Mouse (Mus musculus) cerebellum, adult 2 months (tissue): ENCODE measurements around the gene Zfp706. TPM values are rescaled to one million over a fixed set of nuclear protein-coding genes. Genes with fewer than 3 reads are reported as not detected.
A peak's percentile ranks its signal among the peaks of the same experiment; 100 is the strongest.

Experiments
- DNase-seq, 2 experiments: peaks; one replicate each; pipeline ENCODE4 v3.0.0; 2021
- H3K27ac ChIP-seq: fragments of 200-500 bp; 2 replicates; pipeline ENCODE4 v1.5.1; 2012; ENCODE audit warnings: low read length, control low read depth, inconsistent platforms; ENCODE audit not compliant: insufficient read depth
- H3K27me3 ChIP-seq: fragments of 200-500 bp; 2 replicates; pipeline ENCODE4 v1.6.1; 2012; ENCODE audit warnings: inconsistent platforms, mild to moderate bottlenecking, low read length, moderate library complexity; ENCODE audit not compliant: control insufficient read depth, insufficient read depth
- H3K4me1 ChIP-seq: fragments of 200-500 bp; 2 replicates; pipeline ENCODE4 v1.6.1; 2011; ENCODE audit warnings: low read length; ENCODE audit not compliant: control insufficient read depth, insufficient read depth
- H3K4me3 ChIP-seq: fragments of 200-500 bp; replicated peaks from 2 replicates; pipeline ENCODE3; 2011; ENCODE audit warnings: mild to moderate bottlenecking, low read depth, low read length, control low read depth; ENCODE audit not compliant: insufficient read depth
- CTCF ChIP-seq: fragments of 200-500 bp; IDR thresholded peaks from 2 replicates; pipeline ENCODE4 v1.5.1; 2011; ENCODE audit warnings: low read depth, mild to moderate bottlenecking, control low read depth, low read length, moderate library complexity, borderline replicate concordance; ENCODE audit not compliant: insufficient read depth
- POLR2A ChIP-seq: fragments of 200-500 bp; IDR thresholded peaks from 2 replicates; pipeline ENCODE4 v1.6.1; 2011; ENCODE audit warnings: low read length, control low read depth, borderline replicate concordance; ENCODE audit not compliant: insufficient read depth
- WGBS: fragments of 180-500 bp; shearing (Covaris S2); methylation state at CpG from one replicate; pipeline ENCODE4 v1.1.7; 2018; 5-methylcytosine and 5-hydroxymethylcytosine counted together
- polyA plus RNA-seq: library from polyadenylated mRNA; depleted of rRNA; stranded (reverse); fragments of >200 nt; gene quantifications from 2 replicates; pipeline ENCODE4 v1.2.3, GENCODE M21; 2012

Zfp706 gene
- polyA plus RNA-seq, 1 experiment = 125 TPM

DNA sequence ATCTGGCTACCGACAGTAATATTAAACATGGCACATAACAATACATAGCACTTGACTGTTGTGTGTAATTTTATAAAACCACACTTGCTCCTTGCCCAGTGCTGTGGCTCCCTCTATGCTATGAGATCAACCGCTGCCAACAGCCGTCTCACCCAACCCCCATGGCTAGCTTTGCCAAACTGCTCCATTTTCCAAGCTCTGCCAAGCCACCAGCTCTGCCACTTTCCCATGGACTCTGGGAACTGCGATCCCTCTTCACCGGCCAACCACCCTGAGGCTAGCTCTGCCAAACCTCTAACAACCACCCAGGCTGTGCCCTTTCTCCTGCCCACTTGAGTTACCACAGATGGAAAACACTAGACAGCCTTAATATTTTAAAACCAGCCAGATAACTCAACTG lies 33.6 kb upstream of the Zfp706 start:
- no peak overlapping the region for H3K4me3 ChIP-seq
- 20% methylated on average over 5 of the region's 5 CpGs for WGBS
- no peaks in the 10 kb centered on the region for H3K27me3 ChIP-seq
- H3K4me1 ChIP-seq = no peaks in the 10 kb centered on the region
- peak; percentile 46 to 64 for DNase-seq
- no peak for TF ChIP-seq POLR2A
- no peak for TF ChIP-seq CTCF
- H3K27ac ChIP-seq = no peak overlapping the region

- Histone ChIP-seq H3K27me3 (no peaks in the 10 kb centered on the region), H3K4me1 (no peaks in the 10 kb centered on the region), H3K27ac (no peak overlapping the region), H3K4me3 (no peak overlapping the region)
- 88% methylated on average over 1 of the region's 1 CpGs for WGBS
- DNase-seq = no peak
- no peak for TF ChIP-seq CTCF
- no peak for TF ChIP-seq POLR2A
These were observed 31.1 kb upstream of the Zfp706 start for GRCm38 (mm10) chr15:37038666-37039065.

DNA sequence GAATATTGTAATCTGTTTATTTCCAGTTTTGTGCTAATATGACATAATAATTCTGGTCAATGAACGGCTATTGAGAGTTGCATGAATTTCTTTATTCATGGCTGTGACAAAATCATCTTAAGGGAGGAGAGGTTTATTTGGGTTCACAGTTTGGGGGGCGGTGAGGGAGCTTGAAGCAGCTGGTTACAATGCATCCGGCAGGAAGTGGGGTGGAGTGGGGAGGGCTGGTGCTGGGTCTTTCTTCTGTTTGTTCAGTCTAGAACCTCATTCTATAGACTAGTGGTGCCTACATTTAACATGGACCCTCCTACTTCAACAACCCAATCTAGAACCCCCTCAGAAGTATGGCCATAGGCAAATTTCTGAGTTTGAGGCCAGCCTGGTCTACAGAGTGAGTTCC lies 30.1 kb upstream of the Zfp706 start:
- H3K4me3 ChIP-seq = no peak overlapping the region
- 90% methylated on average over 3 of the region's 3 CpGs for WGBS
- no peak for TF ChIP-seq CTCF
- no peak for TF ChIP-seq POLR2A
- H3K27ac ChIP-seq = no peak overlapping the region
- no peaks in the 10 kb centered on the region for H3K27me3 ChIP-seq
- H3K4me1 ChIP-seq = no peaks in the 10 kb centered on the region
- no peak for DNase-seq

DNA sequence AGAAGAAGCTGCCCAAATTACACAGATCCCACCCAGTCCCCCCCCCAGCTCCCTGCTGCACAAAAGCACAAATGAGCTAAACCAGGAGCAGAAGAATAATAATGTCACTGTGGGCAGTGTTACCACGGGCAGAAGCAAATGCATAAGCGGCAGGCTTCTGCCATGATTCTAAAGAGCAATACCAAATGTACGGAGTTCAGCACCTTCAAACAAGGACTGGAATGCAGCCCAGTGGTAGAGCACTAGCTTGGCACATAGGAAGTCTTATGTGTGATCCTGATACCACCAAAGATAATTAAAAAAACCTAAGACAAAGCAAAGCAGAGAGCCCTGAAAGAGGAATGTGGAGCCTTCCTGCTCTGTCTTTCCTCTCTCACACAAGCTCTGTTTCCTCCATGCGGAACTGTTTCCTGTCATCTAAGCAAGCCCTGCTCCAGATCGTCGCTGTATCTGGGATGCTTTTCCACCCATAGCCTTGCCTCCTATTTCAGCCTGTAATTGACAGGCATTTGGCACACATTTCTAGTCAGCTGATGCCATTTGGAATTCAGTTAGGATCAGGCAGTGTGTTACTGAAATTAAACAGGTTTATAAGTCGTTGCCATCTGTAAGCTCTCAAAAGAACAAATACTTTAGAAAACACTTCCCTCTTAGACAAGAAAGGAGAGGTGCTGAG lies 29.0 kb upstream of the Zfp706 start:
- Histone ChIP-seq H3K27me3 (no peaks in the 10 kb centered on the region), H3K4me3 (no peak overlapping the region), H3K27ac (no peak overlapping the region), H3K4me1 (no peaks in the 10 kb centered on the region)
- 43% methylated on average over 7 of the region's 7 CpGs for WGBS
- no peak for TF ChIP-seq POLR2A
- DNase-seq = no peak

DNA sequence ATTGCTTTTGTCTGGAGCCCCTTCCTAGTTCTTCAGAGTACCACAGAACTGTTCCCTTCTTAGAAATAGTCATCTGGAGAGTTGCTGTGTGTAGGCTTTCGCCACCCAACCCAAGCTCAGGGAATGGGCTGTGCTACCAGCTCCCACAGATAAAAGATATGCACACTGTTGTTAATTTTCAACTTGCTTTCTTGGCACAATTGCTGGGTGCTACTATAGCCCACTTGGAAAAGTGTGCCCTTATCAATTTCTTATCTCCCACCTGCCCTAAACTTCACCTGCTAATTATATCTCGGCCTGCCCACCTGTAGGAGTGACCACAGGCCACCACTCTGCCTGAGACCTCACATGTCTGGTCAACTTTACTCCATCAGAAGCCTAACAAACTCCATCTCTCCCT lies 26.6 kb upstream of the Zfp706 start:
- no peak for DNase-seq
- 90% methylated on average over 2 of the region's 2 CpGs for WGBS
- H3K4me1 ChIP-seq = no peaks in the 10 kb centered on the region
- H3K27me3 ChIP-seq = no peaks in the 10 kb centered on the region
- H3K4me3 ChIP-seq = no peak overlapping the region
- H3K27ac ChIP-seq = no peak overlapping the region
- TF ChIP-seq CTCF (no peak), POLR2A (no peak)

GRCm38 (mm10) chr15:37033431-37033830 lies 25.9 kb upstream of the Zfp706 start:
- H3K27ac ChIP-seq = no peak overlapping the region
- no peak for DNase-seq
- 96% methylated on average over 2 of the region's 2 CpGs for WGBS
- TF ChIP-seq POLR2A (no peak), CTCF (no peak)
- no peaks in the 10 kb centered on the region for H3K4me1 ChIP-seq
- no peaks in the 10 kb centered on the region for H3K27me3 ChIP-seq
- H3K4me3 ChIP-seq = no peak overlapping the region

DNA sequence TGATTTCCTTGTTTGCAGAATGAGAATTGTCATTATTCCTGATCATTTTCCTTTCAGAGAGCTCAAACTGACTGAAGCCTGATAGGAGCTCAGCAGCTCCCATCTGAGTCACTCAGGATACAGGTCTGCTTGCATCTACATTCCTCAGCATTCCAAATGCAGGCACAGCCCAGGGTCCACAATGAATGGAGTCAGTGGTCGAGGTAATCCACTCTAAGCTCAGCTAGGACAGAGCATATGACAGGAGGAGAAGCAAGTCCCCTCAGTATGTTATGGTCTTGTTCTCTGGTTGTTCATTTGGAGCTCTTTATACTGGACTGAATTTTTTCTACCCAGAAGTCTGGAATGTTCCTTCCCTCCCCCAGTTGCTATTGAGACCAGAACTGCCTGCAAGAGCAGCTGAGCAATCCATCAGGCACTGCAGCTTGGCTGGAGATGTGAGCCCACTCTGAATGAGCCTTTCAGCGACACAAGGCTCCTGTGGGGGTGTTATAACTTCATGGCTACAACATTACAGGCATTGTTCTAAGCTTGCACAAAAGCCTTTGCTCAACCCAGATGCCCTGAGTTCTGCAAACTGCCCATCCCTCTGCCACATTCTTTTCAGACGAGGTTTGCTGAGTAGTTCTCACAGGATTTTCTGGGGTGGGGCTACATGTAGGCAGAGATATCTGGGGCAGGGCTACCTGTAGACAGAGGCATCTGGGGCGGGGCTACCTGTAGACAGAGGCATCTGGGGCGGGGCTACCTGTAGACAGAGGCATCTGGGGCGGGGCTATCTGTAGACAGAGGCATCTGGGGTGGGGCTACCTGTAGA lies 24.0 kb upstream of the Zfp706 start:
- Histone ChIP-seq H3K27me3 (no peaks in the 10 kb centered on the region), H3K27ac (no peak overlapping the region), H3K4me1 (no peaks in the 10 kb centered on the region), H3K4me3 (no peak overlapping the region)
- TF ChIP-seq CTCF (no peak), POLR2A (no peak)
- 49% methylated on average over 6 of the region's 6 CpGs for WGBS
- peak in 1 of 2 experiments; percentile 37 for DNase-seq

DNA sequence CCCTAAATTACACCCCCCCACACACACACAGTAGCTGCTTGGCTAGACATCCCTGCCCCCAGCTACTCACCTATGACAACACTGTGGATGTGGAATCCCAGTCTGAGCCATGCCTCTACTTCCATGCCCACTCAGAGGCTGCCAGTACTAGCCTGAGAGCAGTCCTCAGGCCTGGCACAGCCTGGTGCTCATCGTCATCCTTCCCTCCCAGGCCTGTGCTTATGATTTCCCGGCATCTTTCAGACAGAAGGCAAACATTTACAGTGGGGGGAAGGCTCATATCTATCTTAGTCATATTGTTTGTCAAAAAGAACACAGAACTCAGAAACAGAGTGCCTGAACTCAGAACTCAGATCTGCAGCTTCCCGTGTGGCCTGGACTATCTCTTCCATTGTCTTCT lies 23.4 kb upstream of the Zfp706 start:
- H3K4me3 ChIP-seq = no peak overlapping the region
- 78% methylated on average over 3 of the region's 3 CpGs for WGBS
- H3K4me1 ChIP-seq = no peaks in the 10 kb centered on the region
- no peak for TF ChIP-seq CTCF
- no peak for TF ChIP-seq POLR2A
- no peaks in the 10 kb centered on the region; the same call in 1 of the 2 replicates for H3K27me3 ChIP-seq
- H3K27ac ChIP-seq = no peak overlapping the region
- no peak for DNase-seq
